Mouse (Mus musculus) stomach, embryonic 16.5 days (tissue): ENCODE measurements at regions not wholly inside any gene's neighbourhood (a gene's known extent, or its start where the extent isn't known, plus 50 kb on each side); places are given as distances from the start of the nearest gene placed in this dataset. TPM values are rescaled to one million over a fixed set of nuclear protein-coding genes. Genes with fewer than 3 reads are reported as not detected.

Experiments used
- ATAC-seq: fragments of 200-750 bp; cut with Nextera tagmentation; 2 replicates; pipeline ENCODE4 v1.8.0; 2017; ENCODE audit warnings: moderate number of reproducible peaks, moderate TSS enrichment; ENCODE audit not compliant: insufficient read depth, low FRiP score
- H3K27ac ChIP-seq: fragments of 300-500 bp; sonication (generic); 2 replicates; pipeline ENCODE4 v1.5.1; 2014; ENCODE audit warnings: low read length
- H3K27me3 ChIP-seq: fragments of 300-500 bp; sonication (generic); 2 replicates; pipeline ENCODE4 v1.6.1; 2014; ENCODE audit warnings: low read length, control low read depth, mixed read lengths; ENCODE audit not compliant: control insufficient read depth, insufficient read depth
- H3K36me3 ChIP-seq: fragments of 300-500 bp; sonication (generic); 2 replicates; pipeline ENCODE4 v1.6.1; 2014; ENCODE audit warnings: low read length; ENCODE audit not compliant: control insufficient read depth, insufficient read depth
- H3K4me1 ChIP-seq: fragments of 300-500 bp; sonication (generic); 2 replicates; pipeline ENCODE4 v1.6.1; 2014; ENCODE audit warnings: low read length, control low read depth, mixed read lengths; ENCODE audit not compliant: control insufficient read depth, insufficient read depth
- H3K4me2 ChIP-seq: fragments of 300-500 bp; sonication (generic); 2 replicates; pipeline ENCODE4 v1.6.1; 2014; ENCODE audit warnings: low read depth, low read length, mixed read lengths
- H3K4me3 ChIP-seq: fragments of 300-500 bp; sonication (generic); replicated peaks from 2 replicates; pipeline ENCODE4 v1.5.1; 2014; ENCODE audit warnings: mild to moderate bottlenecking, low read length
- H3K9ac ChIP-seq: fragments of 300-500 bp; sonication (generic); 2 replicates; pipeline ENCODE4 v1.6.1; 2014; ENCODE audit warnings: low read length
- H3K9me3 ChIP-seq: fragments of 300-500 bp; sonication (generic); replicated peaks from 2 replicates; pipeline ENCODE4 v1.6.1; 2016; ENCODE audit warnings: low read length, control low read depth; ENCODE audit not compliant: control insufficient read depth
- WGBS: fragments of 180-500 bp; shearing (Covaris S2); extraction: QIAGEN DNeasy Blood & Tissue Kit; methylation state at CpG from one replicate; pipeline ENCODE4 v1.1.7; 2014; 5-methylcytosine and 5-hydroxymethylcytosine counted together
- microRNA-seq: library from miRNA; unstranded; fragments of <30 nt; microRNA quantifications from one replicate; pipeline ENCODE4, GENCODE M21; 2016

GRCm38 (mm10) chr15:6248470-6248869 is 51.1 kb upstream of the Dab2 start:
- no peak for ATAC-seq
- H3K4me1 ChIP-seq = no peaks in the 10 kb centered on the region
- no peak overlapping the region for H3K27ac ChIP-seq
- WGBS = 78% methylated on average over 4 of the region's 4 CpGs
- no peaks in the 10 kb centered on the region for H3K9me3 ChIP-seq
- H3K36me3 ChIP-seq = no peaks in the 10 kb centered on the region
- no peaks in the 10 kb centered on the region for H3K27me3 ChIP-seq
- no peak overlapping the region for H3K9ac ChIP-seq
- H3K4me2 ChIP-seq = no peak overlapping the region
- no peak overlapping the region for H3K4me3 ChIP-seq

Small RNAs in the stretch of these regions (microRNA-seq; reads per million reads assigned to microRNA genes)
- not detected for gene Gm27760
